7 mouse cellular contexts compared by ENCODE assay signal in the genomic region with DNA sequence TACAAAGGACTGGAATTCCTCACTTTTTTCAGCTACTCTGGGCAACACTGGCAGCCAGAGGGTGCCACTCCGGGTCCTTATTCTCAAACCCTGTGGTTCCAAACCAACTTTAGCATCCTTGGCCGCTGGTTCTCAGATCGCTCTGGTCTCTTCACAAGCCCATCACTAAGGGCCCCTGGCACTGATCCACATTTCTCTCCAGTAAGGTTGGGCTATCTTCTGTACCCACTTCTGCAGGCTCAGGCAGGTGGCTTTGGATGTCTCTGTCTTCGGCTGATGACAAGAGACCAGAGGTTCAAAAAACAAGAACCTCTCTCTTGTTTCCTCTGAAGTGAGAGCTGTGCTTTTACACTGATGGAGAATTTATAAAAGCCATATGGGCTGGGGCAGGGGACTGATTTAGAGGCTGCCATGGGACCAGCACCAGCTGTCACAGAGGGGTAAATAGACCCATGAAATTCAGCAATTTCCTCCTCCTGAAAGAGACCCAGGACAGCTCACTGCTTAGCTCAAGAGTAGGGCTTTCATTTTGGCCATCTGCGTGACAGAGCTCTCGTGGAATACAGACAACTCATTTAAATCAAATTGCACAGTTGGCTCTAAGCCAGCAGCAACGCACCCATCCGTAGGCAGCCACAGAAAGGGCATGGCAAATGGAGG. TPM values are rescaled to one million over a fixed set of nuclear protein-coding genes. Genes with fewer than 3 reads are reported as not detected.
DNase-seq lines count a peak whose midpoint lies in the region; ATAC-seq lines count a peak whose summit lies in the region.
"Not testable (repeated sequence)": the region's sequence is repeated elsewhere in the genome, so short reads cannot be mapped to it uniquely, and the experiment has no call there.

No protein-coding gene starts in this region.

- H3K4me3 ChIP-seq in embryonic facial prominence, embryonic 13.5 days; forebrain, embryonic 13.5 days; hindbrain, embryonic 11.5 days (ENCODE audit: low read depth, low read length); hindbrain, embryonic 16.5 days (ENCODE audit: low read length); lung, embryonic 15.5 days; midbrain, embryonic 14.5 days (replicated peaks; ENCODE audit: low read depth, low read length); neural tube, embryonic 12.5 days: not testable (repeated sequence)

- not testable (repeated sequence) for H3K36me3 ChIP-seq in embryonic facial prominence, embryonic 13.5 days; forebrain, embryonic 13.5 days (ENCODE audit: poor library complexity, severe bottlenecking); hindbrain, embryonic 11.5 days (ENCODE audit: control insufficient read depth, insufficient read depth, low read length); hindbrain, embryonic 16.5 days (ENCODE audit: control insufficient read depth, insufficient read depth, low read length); lung, embryonic 15.5 days; midbrain, embryonic 14.5 days (ENCODE audit: control insufficient read depth, insufficient read depth, low read length); neural tube, embryonic 12.5 days

- peak; percentile 41; the same call in 1 of the 2 replicates for ATAC-seq in embryonic facial prominence, embryonic 13.5 days (ENCODE audit: insufficient number of reproducible peaks, insufficient read depth, low FRiP score, low TSS enrichment, low read depth)
- ATAC-seq in forebrain, embryonic 13.5 days = peak; percentile 97
- ATAC-seq in hindbrain, embryonic 11.5 days (ENCODE audit: low FRiP score) = peak; percentile 89
- peak; percentile 86 for ATAC-seq in hindbrain, embryonic 16.5 days
- peak; percentile 50; the same call in 1 of the 2 replicates for ATAC-seq in lung, embryonic 15.5 days (ENCODE audit: borderline replicate concordance, extremely low read depth, low FRiP score, low TSS enrichment)
- peak; percentile 82 for ATAC-seq in midbrain, embryonic 14.5 days (ENCODE audit: low FRiP score, low TSS enrichment)
- peak; percentile 95 for ATAC-seq in neural tube, embryonic 12.5 days (ENCODE audit: low FRiP score, low read depth)

- not testable (repeated sequence) for H3K27ac ChIP-seq in embryonic facial prominence, embryonic 13.5 days; forebrain, embryonic 13.5 days; hindbrain, embryonic 11.5 days (ENCODE audit: low read depth, low read length); hindbrain, embryonic 16.5 days (ENCODE audit: low read depth, low read length); lung, embryonic 15.5 days; midbrain, embryonic 14.5 days (replicated peaks; ENCODE audit: low read depth, low read length); neural tube, embryonic 12.5 days

- H3K9ac ChIP-seq in embryonic facial prominence, embryonic 13.5 days; forebrain, embryonic 13.5 days; hindbrain, embryonic 11.5 days (ENCODE audit: low read depth, low read length); hindbrain, embryonic 16.5 days (ENCODE audit: low read depth, low read length); lung, embryonic 15.5 days; midbrain, embryonic 14.5 days (replicated peaks; ENCODE audit: low read length); neural tube, embryonic 12.5 days: not testable (repeated sequence)

- H3K4me2 ChIP-seq in embryonic facial prominence, embryonic 13.5 days; forebrain, embryonic 13.5 days; hindbrain, embryonic 11.5 days (replicated peaks; ENCODE audit: low read depth, low read length); hindbrain, embryonic 16.5 days (ENCODE audit: low read length); lung, embryonic 15.5 days; midbrain, embryonic 14.5 days (ENCODE audit: low read length); neural tube, embryonic 12.5 days (replicated peaks): not testable (repeated sequence)

- not testable (repeated sequence) for H3K4me1 ChIP-seq in embryonic facial prominence, embryonic 13.5 days; forebrain, embryonic 13.5 days; hindbrain, embryonic 11.5 days (replicated peaks; ENCODE audit: control insufficient read depth, insufficient read depth, low read length); hindbrain, embryonic 16.5 days (ENCODE audit: control insufficient read depth, insufficient read depth, low read depth, low read length); lung, embryonic 15.5 days; midbrain, embryonic 14.5 days (ENCODE audit: control insufficient read depth, insufficient read depth, low read length); neural tube, embryonic 12.5 days

- no CpG with 5 or more reads among the region's 8 CpGs for WGBS in embryonic facial prominence, embryonic 13.5 days
- 61% methylated on average over 2 of the region's 8 CpGs for WGBS in forebrain, embryonic 13.5 days
- 54% methylated on average over 1 of the region's 8 CpGs for WGBS in hindbrain, embryonic 11.5 days
- no CpG with 5 or more reads among the region's 8 CpGs for WGBS in hindbrain, embryonic 16.5 days
- 78% methylated on average over 1 of the region's 8 CpGs for WGBS in lung, embryonic 15.5 days
- no CpG with 5 or more reads among the region's 8 CpGs for WGBS in midbrain, embryonic 14.5 days
- WGBS in neural tube, embryonic 12.5 days = 51% methylated on average over 2 of the region's 8 CpGs

- DNase-seq in hindbrain, embryonic 11.5 days (ENCODE audit: low spot score); midbrain, embryonic 14.5 days: not testable (repeated sequence)

- H3K9me3 ChIP-seq in embryonic facial prominence, embryonic 13.5 days; forebrain, embryonic 13.5 days (replicated peaks); hindbrain, embryonic 11.5 days (ENCODE audit: control insufficient read depth, low read length); hindbrain, embryonic 16.5 days (ENCODE audit: control insufficient read depth, low read length); lung, embryonic 15.5 days; midbrain, embryonic 14.5 days (ENCODE audit: control insufficient read depth, low read length); neural tube, embryonic 12.5 days: not testable (repeated sequence)

- H3K27me3 ChIP-seq in embryonic facial prominence, embryonic 13.5 days; forebrain, embryonic 13.5 days; hindbrain, embryonic 11.5 days (ENCODE audit: control insufficient read depth, insufficient read depth, low read length); hindbrain, embryonic 16.5 days (replicated peaks; ENCODE audit: control insufficient read depth, insufficient read depth, low read length); lung, embryonic 15.5 days; midbrain, embryonic 14.5 days (ENCODE audit: control insufficient read depth, insufficient read depth, low read length); neural tube, embryonic 12.5 days (replicated peaks): not testable (repeated sequence)

RNA-seq across cellular contexts. Expression of a gene that starts 49.6 kb away (rescaled TPM):
- 511 and 514 TPM in 2 replicates for polyA plus RNA-seq in embryonic facial prominence, embryonic 13.5 days (2015; fragmentation: Nextera tagmentation; extraction: Ambion mirVana)
- 931 and 992 TPM in 2 replicates for polyA plus RNA-seq in forebrain, embryonic 13.5 days (2015; fragmentation: Nextera tagmentation; extraction: Ambion mirVana)
- polyA plus RNA-seq in hindbrain, embryonic 11.5 days (2014; fragmentation: Nextera tagmentation; extraction: Ambion mirVana) = 838 and 876 TPM in 2 replicates
- 1,010 and 1,046 TPM in 2 replicates for polyA plus RNA-seq in hindbrain, embryonic 16.5 days (2015; fragmentation: Nextera tagmentation; extraction: Ambion mirVana)
- polyA plus RNA-seq in lung, embryonic 15.5 days (2015; fragmentation: Nextera tagmentation; extraction: Ambion mirVana) = 471 and 517 TPM in 2 replicates
- 1,329 and 1,495 TPM in 2 replicates for polyA plus RNA-seq in midbrain, embryonic 14.5 days (2014; fragmentation: Nextera tagmentation; extraction: Ambion mirVana)
- polyA plus RNA-seq in neural tube, embryonic 12.5 days (2016; fragmentation: Nextera tagmentation; extraction: Ambion mirVana) = 1,085 and 1,139 TPM in 2 replicates

Comparison
In these comparisons a context has a peak if more than half of its experiments do, and no peak if none do; other contexts are left out.
1. ATAC-seq: peak in every context shown above with its lines; median percentile 97 in forebrain, embryonic 13.5 days; 95 in neural tube, embryonic 12.5 days; 89 in hindbrain, embryonic 11.5 days; 86 in hindbrain, embryonic 16.5 days; 82 in midbrain, embryonic 14.5 days; 50 in lung, embryonic 15.5 days; 41 in embryonic facial prominence, embryonic 13.5 days.